Mouse (Mus musculus) heart, adult 11 months (tissue): ENCODE measurements at regions not wholly inside any gene's neighbourhood (a gene's known extent, or its start where the extent isn't known, plus 50 kb on each side); places are given as distances from the start of the nearest gene placed in this dataset.

Source experiments
- DNase-seq: peaks from one replicate; pipeline ENCODE4 v3.0.0; 2022

DNA sequence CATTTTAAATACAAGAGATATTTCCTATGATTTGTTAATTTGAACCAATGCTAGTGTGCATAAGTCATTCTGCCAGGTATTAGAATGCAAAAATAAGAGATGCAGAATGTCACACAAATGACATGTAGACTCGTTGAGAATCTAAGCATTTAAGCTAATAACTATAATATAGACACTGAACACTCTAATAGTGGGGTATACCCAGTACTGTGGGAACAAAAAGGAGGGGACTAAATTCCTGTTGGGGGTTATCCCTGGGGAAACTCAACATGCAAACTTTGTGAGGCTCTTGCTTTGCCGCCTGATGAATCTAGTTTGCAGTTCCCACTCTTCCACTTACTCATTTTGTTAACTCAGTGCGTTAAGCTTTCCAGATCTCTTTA lies 154.0 kb upstream of the Tnc start:
- DNase-seq, result no peak

DNA sequence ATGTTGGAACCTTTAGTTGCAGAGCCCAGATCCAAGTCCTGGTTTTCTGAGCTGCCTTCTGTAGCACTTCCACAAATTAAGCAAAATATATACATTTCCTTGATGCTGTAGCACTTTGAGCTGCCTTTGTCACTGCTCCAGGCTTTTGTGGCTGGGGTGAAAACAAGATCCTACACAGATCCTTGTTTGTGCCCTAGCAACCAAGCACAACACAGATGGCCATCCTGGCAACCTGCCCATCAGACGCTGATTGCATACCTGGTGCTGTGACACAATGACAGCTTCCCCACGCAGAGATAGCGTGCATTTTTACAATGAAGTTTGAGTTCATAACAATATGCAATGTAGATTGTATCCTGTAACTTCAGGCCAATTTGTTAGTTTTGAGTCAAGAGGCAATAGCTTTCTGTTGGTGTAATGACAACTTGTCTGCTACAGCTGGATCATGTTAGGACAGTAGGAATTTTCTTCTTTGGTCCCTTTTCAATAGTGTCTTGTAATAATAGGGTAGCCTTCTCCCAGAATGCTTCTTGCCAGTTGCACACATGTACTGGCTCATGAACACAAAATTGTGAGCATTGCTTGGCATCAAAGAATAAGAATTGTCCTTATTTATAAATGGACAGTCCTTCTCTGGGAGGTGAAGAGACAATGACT lies 153.5 kb upstream of the Tnc start:
- DNase-seq, result no peak

DNA sequence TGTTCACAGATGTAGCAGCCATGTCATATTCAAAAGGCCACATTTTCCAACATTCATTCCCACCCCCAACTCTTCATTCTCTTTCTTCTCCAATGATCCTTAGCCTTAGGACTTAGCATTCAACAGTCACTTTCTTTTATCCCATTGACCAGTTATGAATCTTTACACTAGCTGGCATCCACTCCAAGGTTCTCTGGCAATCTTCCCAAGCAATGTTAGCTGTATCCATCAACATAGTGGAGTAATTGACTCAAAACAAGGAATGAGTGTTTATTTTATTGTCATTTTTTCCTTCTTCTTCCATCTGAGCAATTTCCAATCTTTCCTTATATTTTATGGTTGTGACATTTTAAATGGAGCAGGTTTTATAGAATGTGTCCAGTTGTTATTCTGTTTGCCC lies 138.2 kb upstream of the Tnc start:
- DNase-seq, result no peak

DNA sequence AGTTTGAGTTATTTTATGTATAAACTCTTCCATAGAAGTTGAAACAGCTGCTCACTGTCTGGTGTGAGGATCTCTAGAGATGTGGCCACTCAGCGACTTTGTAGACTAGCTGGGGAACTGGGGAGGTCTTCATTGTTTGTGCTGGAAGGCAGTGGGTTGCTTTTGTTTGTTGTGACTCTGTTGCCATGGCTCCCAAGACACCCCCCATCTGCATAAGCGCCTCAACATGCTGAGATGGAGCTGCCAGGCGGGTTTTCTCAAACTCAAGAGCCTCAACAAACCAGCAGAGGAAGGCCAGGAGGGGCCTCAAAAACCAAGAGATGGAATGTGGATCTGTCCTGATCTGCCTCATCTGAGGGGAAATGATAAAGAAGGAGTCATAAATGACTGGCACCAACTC lies 129.1 kb upstream of the Tnc start:
- peak; percentile 78 for DNase-seq

DNA sequence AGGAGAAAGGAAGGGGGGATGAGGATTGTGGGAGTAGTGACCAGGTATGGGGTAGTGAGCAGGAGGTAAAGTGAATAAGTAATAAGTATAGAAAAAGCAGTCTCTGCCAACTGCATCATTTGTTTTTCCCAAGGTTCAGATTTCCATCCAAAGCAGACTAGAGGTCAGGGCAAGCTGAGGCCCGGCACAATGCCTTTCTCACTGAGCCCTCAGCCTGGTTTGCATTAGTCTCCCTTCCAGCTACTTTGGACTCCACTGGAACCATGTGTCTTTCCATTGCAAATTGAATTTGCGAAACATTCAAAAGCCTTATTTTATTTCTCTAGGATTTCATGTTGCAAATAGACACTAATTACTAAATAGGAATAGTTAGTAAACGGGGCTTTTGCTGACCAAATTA lies 124.7 kb upstream of the Tnc start:
- DNase-seq, result no peak

DNA sequence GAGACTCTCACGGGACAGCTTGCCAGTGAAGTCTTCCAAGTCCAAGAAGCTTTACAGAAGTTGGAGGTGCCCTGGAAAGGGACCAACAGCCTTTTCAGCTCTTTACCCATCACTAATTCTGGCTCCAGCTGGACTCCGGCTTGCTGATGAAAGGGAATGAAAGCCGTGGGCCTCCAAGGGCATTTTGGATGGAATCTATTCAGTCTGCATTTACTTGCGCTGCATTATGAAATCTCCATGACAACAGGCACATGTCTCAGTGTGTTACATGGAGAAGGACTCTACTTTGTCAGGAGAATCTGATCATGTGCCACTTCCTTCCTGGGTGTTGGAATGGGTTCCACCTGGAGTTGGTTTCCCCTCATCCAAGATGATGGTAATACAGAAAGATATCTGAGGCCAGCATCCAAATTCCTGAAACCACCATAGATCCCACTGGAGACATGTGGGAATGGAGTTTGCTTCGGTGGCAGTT lies 102.2 kb upstream of the Tnc start:
- DNase-seq, result no peak

DNA sequence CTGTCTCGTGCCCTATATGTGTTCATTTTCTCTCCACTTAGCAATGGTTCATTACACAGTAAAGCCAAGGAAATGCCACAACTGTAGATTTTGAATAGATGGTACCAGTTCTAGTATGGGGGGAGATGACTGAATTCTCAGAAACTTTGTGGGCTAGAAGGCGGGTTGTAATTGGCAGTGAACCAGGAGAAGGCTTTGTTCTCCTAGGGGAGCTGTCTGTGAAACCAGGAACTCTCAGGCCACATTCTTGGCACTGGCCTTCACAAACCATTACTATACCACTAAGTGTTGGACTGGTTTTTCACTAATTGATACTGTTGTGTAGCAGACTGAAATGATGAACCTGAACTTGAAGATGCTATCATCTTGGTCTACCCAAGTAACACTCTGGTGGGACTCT lies 99.1 kb upstream of the Tnc start:
- no peak for DNase-seq

DNA sequence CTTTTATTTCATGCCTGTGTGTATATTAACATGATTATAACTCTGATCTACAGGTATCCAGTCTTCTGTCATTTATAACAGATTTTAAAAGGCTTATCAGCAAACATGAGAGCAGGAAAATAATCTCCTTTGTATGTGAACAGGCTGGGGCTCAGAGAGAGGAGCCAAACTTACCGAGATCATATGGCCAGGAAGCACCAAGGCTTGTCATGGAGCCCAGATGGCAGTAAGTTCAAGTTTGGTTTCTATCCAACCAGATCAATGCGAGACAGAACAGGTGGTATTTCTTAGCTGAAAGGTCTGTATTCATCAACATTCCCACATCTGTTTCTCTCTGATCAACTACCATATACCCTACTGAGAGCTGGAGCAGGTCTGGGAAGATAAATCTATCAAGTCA lies 96.1 kb upstream of the Tnc start:
- no peak for DNase-seq

DNA sequence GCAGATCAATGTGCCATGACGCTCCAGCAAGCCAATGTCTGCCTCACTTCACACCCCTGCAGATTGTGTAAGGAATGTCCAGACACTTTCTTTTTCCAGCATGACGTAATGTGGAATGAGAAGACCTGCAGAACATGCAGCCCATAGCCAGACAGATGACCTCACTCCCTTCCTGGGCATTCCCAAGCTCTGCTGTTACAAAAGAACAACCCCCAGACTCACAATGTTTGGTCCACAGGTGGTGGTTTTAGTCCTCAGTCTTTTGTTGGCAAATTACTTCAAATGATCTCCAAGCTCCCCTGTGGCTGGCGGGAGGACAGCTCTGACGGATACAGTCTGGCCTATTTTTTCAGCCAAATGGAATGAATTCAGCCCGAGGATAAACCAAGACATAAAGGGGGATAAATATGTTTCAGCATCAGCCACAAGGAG lies 95.6 kb upstream of the Tnc start:
- peak; percentile 83 for DNase-seq

DNA sequence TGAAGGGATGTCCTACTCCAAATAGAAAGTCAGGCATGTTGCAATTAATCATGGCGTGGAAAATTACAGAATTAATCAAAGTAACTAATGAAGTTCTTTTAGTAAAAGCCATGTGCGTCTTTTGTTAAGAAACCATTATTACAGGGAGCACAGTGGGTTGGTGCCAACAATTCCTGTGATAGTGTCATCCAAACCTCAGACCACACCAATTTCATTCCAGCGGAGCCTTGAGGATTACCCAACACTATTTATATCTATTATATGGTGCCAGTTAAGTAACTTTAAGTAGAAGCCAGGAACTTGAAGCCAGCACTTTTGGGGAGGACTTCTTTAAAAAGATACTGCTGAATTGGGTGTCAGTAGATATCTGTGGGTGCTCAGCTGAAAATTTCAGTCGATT lies 93.0 kb upstream of the Tnc start:
- no peak for DNase-seq

DNA sequence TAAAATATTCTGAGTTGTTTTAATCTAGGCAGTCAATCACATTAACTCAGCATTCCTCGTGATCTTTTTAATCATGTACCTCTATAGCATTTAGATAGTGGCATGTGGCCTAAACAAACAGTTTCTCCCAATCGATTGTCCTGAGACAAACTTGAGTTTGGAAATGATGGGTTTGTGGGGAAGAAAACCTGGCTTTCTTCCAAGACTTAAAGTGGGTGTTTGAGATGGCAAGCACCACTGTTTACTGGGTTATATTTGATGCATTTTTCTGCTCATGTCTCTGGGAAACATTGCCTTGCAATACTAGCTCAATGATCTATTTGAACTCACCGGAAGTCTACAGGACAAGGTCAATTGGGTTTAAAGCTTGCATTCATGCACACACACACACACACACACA lies 88.2 kb upstream of the Tnc start:
- no peak for DNase-seq

DNA sequence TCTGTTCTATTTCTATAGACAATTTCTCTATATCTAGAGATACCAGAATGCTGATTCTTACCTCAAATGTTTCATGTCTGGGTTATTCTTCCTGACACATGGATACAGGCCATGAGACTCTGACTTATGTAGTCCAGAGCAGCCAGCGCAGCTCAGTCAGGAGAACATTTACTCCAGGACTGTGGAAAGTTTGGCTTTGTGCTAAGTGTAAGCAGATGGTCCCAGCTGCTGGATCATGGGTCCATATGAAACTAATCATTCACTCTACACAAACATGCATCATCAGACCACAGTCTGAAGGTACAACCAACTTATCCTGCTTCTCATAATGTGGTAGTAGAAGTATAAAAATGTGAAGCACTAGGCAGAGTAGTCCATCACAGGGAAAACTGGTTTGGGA lies 82.5 kb upstream of the Tnc start:
- DNase-seq, result peak; percentile 94

DNA sequence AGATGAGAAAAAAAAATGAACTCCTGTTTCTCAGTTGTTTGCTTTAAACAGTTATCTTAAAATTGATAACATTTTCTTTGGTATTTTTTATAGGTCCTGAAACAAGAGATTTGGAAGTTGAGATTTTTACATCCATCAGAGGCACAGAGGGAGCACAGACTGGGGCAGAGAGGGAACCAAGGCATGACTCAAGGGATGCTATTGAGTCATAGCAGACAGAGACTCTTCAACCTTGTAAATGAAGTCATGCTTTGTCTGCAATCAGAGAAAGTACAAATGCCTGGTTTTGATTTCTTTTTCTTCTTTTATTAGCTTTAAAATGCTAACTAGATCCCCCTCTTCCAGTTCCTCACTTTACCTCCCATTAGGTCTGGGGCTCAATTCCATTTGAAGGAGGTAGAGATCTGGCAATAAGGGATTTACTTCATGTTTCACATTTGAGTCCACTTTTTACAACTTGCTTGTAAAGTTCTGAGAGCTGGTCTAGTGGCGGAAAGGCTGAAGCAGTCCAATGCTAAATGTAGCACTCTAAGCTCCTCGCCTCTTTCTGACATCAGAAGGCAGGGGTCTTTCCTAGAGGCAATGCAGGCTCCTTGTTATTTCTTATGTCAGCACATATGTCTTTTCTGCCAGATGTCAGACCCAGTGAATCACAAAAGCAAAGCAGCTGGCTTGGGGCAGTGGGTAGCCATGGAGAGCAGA lies 77.7 kb upstream of the Tnc start:
- no peak for DNase-seq

DNA sequence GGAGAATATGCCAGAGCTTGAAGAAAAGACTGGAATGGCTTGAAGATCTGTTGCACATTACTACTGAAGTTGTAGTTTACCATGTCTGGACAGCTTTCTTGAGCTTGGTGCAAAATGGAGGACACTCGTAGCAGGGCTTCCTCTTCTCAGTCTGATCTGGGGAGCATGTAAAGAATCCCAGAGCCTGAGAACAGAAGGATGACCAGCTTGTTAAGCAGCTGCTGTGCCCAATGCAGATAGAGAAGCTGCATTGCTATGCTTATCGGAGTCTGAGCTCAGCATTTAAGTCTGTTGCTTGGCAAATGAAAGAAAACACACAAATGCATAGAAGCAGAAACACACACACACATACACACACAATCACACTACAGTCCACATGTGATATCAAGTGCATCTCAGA lies 76.9 kb upstream of the Tnc start:
- no peak for DNase-seq

DNA sequence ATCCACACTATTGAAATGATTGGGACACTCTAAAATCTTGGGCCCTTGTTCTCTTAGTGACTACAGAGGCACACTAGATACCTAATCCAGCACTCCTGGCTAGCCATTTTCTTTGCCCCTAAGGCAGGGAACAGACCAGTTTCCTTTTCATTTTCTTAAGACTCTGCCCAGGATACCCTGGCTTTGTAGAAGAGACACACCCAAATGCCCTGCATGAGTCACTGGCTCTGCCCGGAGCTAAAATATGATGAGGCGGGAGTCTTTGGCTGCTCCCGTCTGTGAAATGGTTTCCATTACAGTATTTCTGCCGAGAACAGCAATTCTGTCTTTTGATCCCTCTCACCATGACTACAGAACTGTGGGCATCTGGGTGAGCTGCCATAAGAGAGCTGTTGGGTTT lies 51.4 kb upstream of the Tnc start:
- no peak for DNase-seq
